Mouse (Mus musculus) megakaryocyte, embryonic 14.5 days (primary cell): ENCODE measurements at regions not wholly inside any gene's neighbourhood (a gene's known extent, or its start where the extent isn't known, plus 50 kb on each side); places are given as distances from the start of the nearest gene placed in this dataset.
A peak's percentile ranks its signal among the peaks of the same experiment; 100 is the strongest.

Experiments
- H3K27me3 ChIP-seq: replicated peaks from 2 replicates; pipeline ENCODE3; 2012; ENCODE audit warnings: inconsistent platforms
- H3K36me3 ChIP-seq: replicated peaks from 2 replicates; pipeline ENCODE3; 2012; ENCODE audit warnings: low read length, inconsistent platforms, mixed read lengths
- H3K4me1 ChIP-seq: 2 replicates; pipeline ENCODE4 v1.6.1; 2012; ENCODE audit warnings: inconsistent platforms
- H3K4me3 ChIP-seq: replicated peaks from 2 replicates; pipeline ENCODE3; 2012; ENCODE audit warnings: moderate library complexity, mild to moderate bottlenecking, inconsistent platforms
- H3K9me3 ChIP-seq: 2 replicates; pipeline ENCODE4 v1.6.1; 2012; ENCODE audit warnings: inconsistent platforms
- FLI1 ChIP-seq: IDR thresholded peaks from 2 replicates; pipeline ENCODE4 v1.6.1; 2012; ENCODE audit warnings: low read length, inconsistent platforms, mixed read lengths
- GATA1 ChIP-seq: IDR thresholded peaks from 3 replicates; pipeline ENCODE4 v1.6.1; 2012; ENCODE audit warnings: mixed read lengths, low read length, inconsistent platforms, borderline replicate concordance

DNA sequence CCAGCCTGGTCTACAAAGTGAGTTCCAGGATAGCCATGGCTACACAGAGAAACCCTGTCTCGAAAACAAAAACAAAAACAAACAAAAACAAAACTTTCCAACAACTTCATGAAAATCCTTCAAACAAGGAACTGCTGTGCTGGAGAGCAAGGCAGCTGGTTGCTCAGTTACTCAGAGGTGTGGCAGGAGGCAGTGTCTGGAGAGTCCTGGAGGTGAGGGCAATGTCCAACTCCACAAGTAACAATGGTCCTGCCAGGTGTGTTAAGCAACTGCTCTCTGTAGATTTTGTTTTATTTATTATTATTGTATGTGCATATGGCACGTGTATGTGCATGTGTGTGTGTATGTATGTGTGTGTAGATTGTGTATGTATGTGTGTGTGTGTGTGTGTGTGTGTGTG lies 126.0 kb downstream of the Zfp706 start:
- peaks cover 56% of the 10 kb centered on the region for H3K4me1 ChIP-seq
- no peak for TF ChIP-seq FLI1
- H3K4me3 ChIP-seq = no peak overlapping the region
- peaks cover 3% of the 10 kb centered on the region for H3K36me3 ChIP-seq
- no peaks in the 10 kb centered on the region for H3K27me3 ChIP-seq
- peaks cover 8% of the 10 kb centered on the region; the same call in 1 of the 2 replicates for H3K9me3 ChIP-seq

DNA sequence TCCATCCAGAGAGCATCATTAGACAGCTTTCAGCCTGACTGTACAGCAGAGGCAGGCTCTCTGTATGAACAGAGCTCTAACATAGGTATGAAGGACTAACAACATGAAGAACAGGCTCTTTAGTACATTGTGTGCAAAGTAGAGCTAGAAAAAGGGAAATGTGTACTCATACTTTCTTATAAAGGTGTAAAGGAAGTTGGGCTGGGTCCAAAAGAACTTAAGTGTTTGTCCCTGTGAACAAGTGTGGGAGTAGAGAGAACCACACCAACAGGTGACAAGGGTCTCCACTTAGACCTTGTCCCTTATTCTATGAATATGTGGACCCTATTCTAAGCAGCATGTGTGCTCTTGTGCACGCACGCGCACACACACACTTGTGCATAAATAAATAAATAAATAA lies 127.0 kb downstream of the Zfp706 start:
- TF ChIP-seq FLI1 (no peak), GATA1 (no peak)
- H3K4me3 ChIP-seq = no peak overlapping the region
- H3K27me3 ChIP-seq = no peaks in the 10 kb centered on the region
- peaks cover 66% of the 10 kb centered on the region for H3K4me1 ChIP-seq
- H3K36me3 ChIP-seq = peaks cover 3% of the 10 kb centered on the region
- peaks cover 8% of the 10 kb centered on the region; the same call in 1 of the 2 replicates for H3K9me3 ChIP-seq

DNA sequence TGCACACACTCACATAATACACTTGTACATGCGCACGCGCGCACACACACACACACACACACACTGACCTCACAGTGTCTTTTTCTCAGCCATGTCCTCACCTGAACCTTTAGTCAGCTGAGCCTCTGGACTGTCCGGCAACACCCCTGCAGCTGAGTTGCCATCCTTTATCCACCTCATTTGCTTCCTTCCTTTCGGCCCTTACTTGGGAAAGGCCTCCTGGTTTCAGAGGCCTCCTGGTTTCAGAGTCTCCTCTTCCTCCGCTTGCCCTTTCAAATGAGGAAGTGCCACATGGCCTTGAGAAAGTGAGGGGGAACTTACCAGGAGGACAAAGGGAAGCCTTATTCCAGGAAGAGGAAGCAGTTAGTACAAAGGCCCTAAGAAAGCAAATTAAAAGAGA lies 128.0 kb downstream of the Zfp706 start:
- H3K27me3 ChIP-seq = no peaks in the 10 kb centered on the region
- TF ChIP-seq GATA1 (no peak), FLI1 (no peak)
- H3K36me3 ChIP-seq = peaks cover 6% of the 10 kb centered on the region
- H3K9me3 ChIP-seq = peaks cover 8% of the 10 kb centered on the region; the same call in 1 of the 2 replicates
- H3K4me1 ChIP-seq = peaks cover 67% of the 10 kb centered on the region
- peak overlapping the region; percentile 85 for H3K4me3 ChIP-seq

DNA sequence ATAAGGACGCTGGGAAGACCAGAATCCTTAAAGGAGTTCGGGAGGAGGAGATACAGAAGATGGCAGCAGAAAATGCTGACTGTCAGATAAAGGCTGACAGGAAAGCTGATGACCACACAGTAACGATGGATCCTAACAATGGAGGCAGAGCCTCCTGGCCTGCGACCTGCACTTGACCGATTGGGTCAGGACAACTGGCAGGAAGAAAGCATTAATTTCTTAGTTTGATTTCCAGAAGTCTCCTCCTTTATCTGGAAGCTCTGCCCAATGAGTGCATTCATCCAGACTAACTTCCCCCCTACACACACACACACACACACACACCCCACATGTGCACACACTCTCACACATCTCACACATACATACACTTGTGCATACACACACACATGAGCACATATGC lies 128.6 kb downstream of the Zfp706 start:
- peaks cover 74% of the 10 kb centered on the region for H3K4me1 ChIP-seq
- H3K36me3 ChIP-seq = peaks cover 3% of the 10 kb centered on the region

DNA sequence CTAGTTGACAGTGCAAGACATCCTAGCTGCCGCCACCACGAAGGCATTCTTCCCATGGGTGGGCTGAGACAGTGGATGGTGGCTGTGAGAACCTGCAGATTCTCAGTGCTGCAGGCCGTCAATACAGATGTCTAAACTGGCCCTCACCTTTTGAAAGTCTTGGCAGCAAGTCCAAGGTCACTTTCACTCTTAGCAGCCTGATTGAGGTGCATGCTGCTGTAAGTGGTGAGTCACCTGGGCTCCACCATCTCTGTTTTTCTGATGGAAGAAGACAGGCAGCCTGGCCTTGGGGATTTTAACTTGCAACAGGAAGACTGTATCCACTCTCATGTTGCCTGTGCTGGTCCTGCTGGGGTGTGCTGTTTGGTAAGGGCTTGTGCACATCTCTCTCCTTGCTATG lies 129.3 kb downstream of the Zfp706 start:
- Histone ChIP-seq H3K36me3 (peaks cover 3% of the 10 kb centered on the region), H3K4me1 (peaks cover 79% of the 10 kb centered on the region)
- TF ChIP-seq GATA1 = no peak

More for the DNA sequence above, 128.6 kb downstream of the Zfp706 start:
- Histone ChIP-seq H3K27me3 (no peaks in the 10 kb centered on the region), H3K4me3 (peak overlapping the region; percentile 85), H3K9me3 (peaks cover 6% of the 10 kb centered on the region; the same call in 1 of the 2 replicates)
- TF ChIP-seq GATA1 (no peak), FLI1 (no peak)

DNA sequence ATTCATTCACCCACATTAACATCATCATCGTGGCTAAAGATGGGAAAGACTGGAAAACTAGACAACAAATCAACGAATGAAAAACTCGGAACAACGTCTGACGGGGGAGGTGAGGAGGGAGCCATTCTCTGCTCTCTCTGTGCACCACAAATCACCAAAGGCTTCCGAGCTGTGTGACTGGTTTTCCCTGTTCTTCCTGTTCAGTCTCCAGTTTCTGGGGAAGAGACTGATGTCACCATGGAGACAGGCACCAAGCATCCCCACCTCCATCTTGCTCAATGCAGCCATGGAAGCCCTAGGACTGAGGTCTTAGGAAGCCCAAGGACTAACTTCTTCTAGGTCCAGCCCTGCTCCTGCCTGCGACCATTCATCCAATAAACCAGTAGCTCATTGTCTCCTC lies 130.1 kb downstream of the Zfp706 start:
- Histone ChIP-seq H3K4me3 (no peak overlapping the region), H3K27me3 (no peaks in the 10 kb centered on the region), H3K4me1 (peaks cover 78% of the 10 kb centered on the region), H3K36me3 (peaks cover 3% of the 10 kb centered on the region), H3K9me3 (no peaks in the 10 kb centered on the region)
- TF ChIP-seq FLI1 = no peak
- no peak for TF ChIP-seq GATA1

More for the DNA sequence above, 129.3 kb downstream of the Zfp706 start:
- H3K4me3 ChIP-seq = peak overlapping the region; percentile 42
- no peaks in the 10 kb centered on the region for H3K27me3 ChIP-seq
- H3K9me3 ChIP-seq = peaks cover 2% of the 10 kb centered on the region; the same call in 1 of the 2 replicates

DNA sequence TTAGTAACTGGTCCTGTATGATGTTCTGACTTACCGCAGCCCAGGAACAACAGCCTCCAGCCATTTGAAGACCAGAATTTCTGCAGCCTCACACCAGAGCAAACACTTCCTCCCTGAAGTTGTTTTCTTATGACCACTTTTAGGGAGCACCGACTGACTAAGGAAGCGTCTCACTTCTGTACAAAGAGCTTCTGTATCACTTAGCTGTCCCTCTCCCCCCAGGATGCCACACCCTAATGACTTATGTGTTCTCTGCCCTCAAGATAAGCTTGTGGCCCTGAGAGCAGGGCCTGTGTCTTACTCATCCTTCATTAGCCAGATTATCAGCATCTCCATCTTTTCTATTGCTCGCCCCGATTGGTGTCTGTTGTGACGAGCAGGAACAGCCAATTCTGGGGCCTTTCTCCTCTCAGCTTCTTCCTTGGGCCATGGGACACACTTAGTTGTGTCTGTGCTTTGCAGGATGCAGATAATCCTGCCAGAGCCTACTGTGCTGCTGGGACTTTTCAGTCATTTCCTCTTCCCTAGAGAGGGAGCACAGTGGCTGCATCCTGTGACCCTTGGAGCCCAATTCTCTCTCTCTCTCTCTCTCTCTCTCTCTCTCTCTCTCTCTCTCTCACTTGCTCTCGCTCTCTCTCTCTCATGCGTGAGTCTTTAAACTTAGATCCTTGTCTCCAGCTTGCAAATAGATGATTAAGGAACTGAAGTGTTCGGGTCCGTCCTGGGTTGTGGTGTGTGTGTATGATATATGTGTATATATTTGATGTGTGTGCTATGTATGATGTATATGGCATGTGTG lies 131.4 kb downstream of the Zfp706 start:
- TF ChIP-seq GATA1 = 0 out of 3 replicates have a peak, but pooled peaks have one; percentile 13
- TF ChIP-seq FLI1 = no peak
- Histone ChIP-seq H3K27me3 (no peaks in the 10 kb centered on the region), H3K4me1 (peaks cover 84% of the 10 kb centered on the region), H3K9me3 (no peaks in the 10 kb centered on the region), H3K4me3 (peak overlapping the region; percentile 73), H3K36me3 (peaks cover 14% of the 10 kb centered on the region)

DNA sequence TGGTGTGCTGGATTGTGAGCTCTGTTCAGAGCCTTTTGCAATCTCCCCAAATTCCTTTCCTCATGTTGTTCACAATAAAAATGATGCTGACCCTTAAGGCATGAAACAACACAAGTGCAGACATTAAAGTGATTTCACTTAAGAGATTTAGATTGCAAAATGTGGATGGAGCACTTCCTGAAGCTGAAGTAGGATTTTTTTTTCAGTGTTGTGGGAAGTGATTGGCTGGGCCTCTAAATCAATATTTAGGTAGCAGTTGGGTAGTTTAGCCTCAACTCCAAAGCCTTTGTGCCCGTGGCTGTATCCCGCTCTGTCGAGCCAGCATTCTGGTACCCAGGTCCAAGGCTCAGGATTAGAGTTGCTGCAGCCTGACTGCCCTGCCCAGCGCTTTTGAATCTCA lies 133.0 kb downstream of the Zfp706 start:
- Histone ChIP-seq H3K4me1 (peaks cover 89% of the 10 kb centered on the region), H3K4me3 (no peak overlapping the region), H3K27me3 (no peaks in the 10 kb centered on the region), H3K9me3 (no peaks in the 10 kb centered on the region), H3K36me3 (peaks cover 23% of the 10 kb centered on the region)
- no peak for TF ChIP-seq FLI1
- no peak for TF ChIP-seq GATA1

DNA sequence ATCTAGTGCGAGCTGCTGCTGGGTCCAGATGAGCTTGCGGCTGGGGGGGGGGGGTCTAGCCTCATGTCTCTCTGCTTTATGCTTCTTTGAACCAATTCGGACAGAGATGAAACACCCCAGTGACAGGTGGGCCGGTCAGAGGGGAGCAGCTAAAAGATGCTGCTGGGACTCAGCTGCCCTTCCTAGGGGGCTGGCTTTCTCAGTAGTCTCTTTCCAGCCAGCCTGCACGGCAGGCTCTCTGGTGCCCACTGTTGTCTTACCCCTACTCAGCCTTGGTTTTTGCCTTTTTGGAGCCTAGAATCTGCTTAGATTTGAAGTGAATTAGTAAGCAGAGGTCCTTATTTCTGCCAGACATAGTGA lies 133.7 kb downstream of the Zfp706 start:
- H3K9me3 ChIP-seq = no peaks in the 10 kb centered on the region
- H3K36me3 ChIP-seq = peaks cover 23% of the 10 kb centered on the region
- no peak for TF ChIP-seq GATA1
- TF ChIP-seq FLI1 = no peak
- no peaks in the 10 kb centered on the region for H3K27me3 ChIP-seq
- H3K4me1 ChIP-seq = peaks cover 89% of the 10 kb centered on the region
- no peak overlapping the region for H3K4me3 ChIP-seq

DNA sequence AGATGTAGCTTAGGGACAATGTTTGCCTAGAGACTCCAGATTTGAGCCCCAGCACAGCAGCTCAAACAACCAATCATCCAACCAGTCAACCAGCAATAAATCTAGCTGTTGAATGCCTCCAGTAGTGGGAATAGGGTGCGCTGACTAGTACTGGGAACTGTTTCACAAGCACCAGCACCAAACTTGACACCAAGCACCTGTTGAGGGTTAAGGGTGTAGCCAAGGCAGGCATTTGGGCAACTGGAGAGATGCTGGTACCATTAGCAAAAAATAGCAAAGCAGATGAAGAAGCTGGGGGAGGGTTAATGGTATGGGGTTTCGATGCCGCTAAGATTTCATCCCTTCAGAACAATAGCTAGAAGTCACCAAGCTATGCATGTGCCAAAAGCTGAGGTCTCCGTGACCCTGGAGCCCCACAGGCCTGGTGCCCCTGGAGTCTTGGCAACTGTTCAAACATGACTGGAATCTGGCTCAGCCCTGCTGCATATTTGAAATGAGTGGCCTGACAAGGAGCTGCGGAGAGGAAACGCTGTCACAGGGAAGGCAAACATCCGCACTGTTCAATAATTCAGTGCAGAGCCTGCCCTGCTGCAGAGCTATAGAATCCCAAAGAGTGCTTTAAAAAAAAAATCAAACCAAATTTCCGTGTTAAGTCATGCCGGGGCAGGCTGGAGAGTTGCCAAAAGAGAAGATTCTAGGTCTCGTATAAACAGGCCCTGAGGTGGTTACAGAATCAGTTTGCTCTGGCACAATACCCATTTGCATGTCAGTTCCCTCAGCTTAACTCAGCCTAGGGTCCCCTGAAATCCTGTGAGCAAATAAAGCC lies 134.3 kb downstream of the Zfp706 start:
- no peak overlapping the region for H3K4me3 ChIP-seq
- H3K4me1 ChIP-seq = peaks cover 89% of the 10 kb centered on the region
- H3K9me3 ChIP-seq = no peaks in the 10 kb centered on the region
- peaks cover 23% of the 10 kb centered on the region for H3K36me3 ChIP-seq
- TF ChIP-seq FLI1 (no peak), GATA1 (no peak)
- H3K27me3 ChIP-seq = no peaks in the 10 kb centered on the region
